Mouse (Mus musculus) MEL (cell line): Measurements from ENCODE around the gene Sh3tc1. TPM values are rescaled to one million over a fixed set of nuclear protein-coding genes. Genes with fewer than 3 reads are reported as not detected.
A peak's percentile ranks its signal among the peaks of the same experiment; 100 is the strongest.

Source experiments
- DNase-seq: peaks from one replicate; pipeline ENCODE4 v3.0.0; 2011; ENCODE audit warnings: low read depth, low spot score
- H3K27ac ChIP-seq: 2 replicates; pipeline ENCODE4 v1.5.1; 2012; ENCODE audit warnings: low read depth, mild to moderate bottlenecking, control low read depth, low read length, moderate library complexity; ENCODE audit not compliant: control insufficient read depth
- H3K27me3 ChIP-seq, 2 experiments: fragments of 150-350 bp in 1 of 2; sonication (generic) in 1 of 2; 2 replicates each; pipeline ENCODE4 v1.6.1; 2012; ENCODE audit warnings: low read length in 2 of 2, mild to moderate bottlenecking in 2 of 2, improper control_type of control experiment in 1 of 2, moderate library complexity in 1 of 2; ENCODE audit not compliant: insufficient read depth in 2 of 2, control insufficient read depth in 1 of 2
- H3K36me3 ChIP-seq, 2 experiments: 2 replicates each; pipeline ENCODE4 v1.6.1; 2012 to 2014; ENCODE audit warnings: low read length in 2 of 2, improper control_type of control experiment in 1 of 2, inconsistent platforms in 1 of 2, mild to moderate bottlenecking in 1 of 2; ENCODE audit not compliant: insufficient read depth in 2 of 2, control insufficient read depth in 1 of 2
- H3K4me1 ChIP-seq, 2 experiments: fragments of 150-350 bp in 1 of 2; sonication (generic) in 1 of 2; 2 replicates each; pipeline ENCODE4 v1.6.1; 2012; ENCODE audit warnings: low read length in 2 of 2, improper control_type of control experiment in 1 of 2, mild to moderate bottlenecking in 1 of 2; ENCODE audit not compliant: insufficient read depth in 2 of 2, control insufficient read depth in 1 of 2
- H3K4me3 ChIP-seq, 2 experiments: fragments of 150-350 bp in 1 of 2; sonication (generic) in 1 of 2; 2 replicates each; pipeline ENCODE4 v1.5.1; 2012; ENCODE audit warnings: low read depth in 2 of 2, low read length in 2 of 2, mild to moderate bottlenecking in 2 of 2, moderate library complexity in 2 of 2, control low read depth in 1 of 2, improper control_type of control experiment in 1 of 2; ENCODE audit not compliant: control insufficient read depth in 1 of 2, insufficient read depth in 1 of 2
- H3K79me2 ChIP-seq: 2 replicates; pipeline ENCODE4 v1.6.1; 2012; ENCODE audit warnings: mild to moderate bottlenecking, low read length, moderate library complexity; ENCODE audit not compliant: control insufficient read depth, poor library complexity, insufficient read depth
- H3K9ac ChIP-seq: 2 replicates; pipeline ENCODE4 v1.6.1; 2012; ENCODE audit warnings: low read depth, mild to moderate bottlenecking, control low read depth, low read length, moderate library complexity; ENCODE audit not compliant: control insufficient read depth, poor library complexity, severe bottlenecking
- H3K9me3 ChIP-seq: fragments of 150-350 bp; sonication (generic); replicated peaks from 2 replicates; pipeline ENCODE4 v1.6.1; 2012; ENCODE audit warnings: mild to moderate bottlenecking, low read length, improper control_type of control experiment, moderate library complexity; ENCODE audit not compliant: insufficient read depth
- BHLHE40 ChIP-seq: IDR thresholded peaks from 2 replicates; pipeline ENCODE4 v1.6.1; 2012; ENCODE audit warnings: low read depth, mild to moderate bottlenecking, inconsistent platforms, low read length, improper control_type of control experiment, borderline replicate concordance
- CHD2 ChIP-seq: IDR thresholded peaks from 2 replicates; pipeline ENCODE4 v1.6.1; 2011; ENCODE audit warnings: low read length, improper control_type of control experiment
- CTCF ChIP-seq, 3 experiments: IDR thresholded peaks in 2 of 3; conservative IDR thresholded peaks in 1 of 3; 2 replicates each; pipeline ENCODE4 v1.5.1; 2011 to 2012; ENCODE audit warnings: low read length in 3 of 3, low read depth in 2 of 3, mild to moderate bottlenecking in 2 of 3, improper control_type of control experiment in 1 of 3, inconsistent platforms in 1 of 3, mixed read lengths in 1 of 3, moderate library complexity in 1 of 3; ENCODE audit not compliant: control insufficient read depth in 1 of 3, insufficient read depth in 1 of 3, poor library complexity in 1 of 3, severe bottlenecking in 1 of 3
- E2F4 ChIP-seq: IDR thresholded peaks from 2 replicates; pipeline ENCODE4 v1.6.1; 2011; ENCODE audit warnings: low read depth, low read length, improper control_type of control experiment, borderline replicate concordance
- ELF1 ChIP-seq: IDR thresholded peaks from 2 replicates; pipeline ENCODE4 v1.6.1; 2014; ENCODE audit warnings: low read depth, mild to moderate bottlenecking, inconsistent platforms, low read length, improper control_type of control experiment, moderate library complexity
- GABPA ChIP-seq: IDR thresholded peaks from 2 replicates; pipeline ENCODE4 v1.6.1; 2012; ENCODE audit warnings: low read depth, mild to moderate bottlenecking, inconsistent platforms, low read length, improper control_type of control experiment, moderate library complexity
- GATA1 ChIP-seq: IDR thresholded peaks from 2 replicates; pipeline ENCODE4 v1.6.1; 2011; ENCODE audit warnings: low read depth, low read length, improper control_type of control experiment
- HCFC1 ChIP-seq: IDR thresholded peaks from 2 replicates; pipeline ENCODE4 v1.6.1; 2012; ENCODE audit warnings: low read depth, mild to moderate bottlenecking, inconsistent platforms, low read length, improper control_type of control experiment, moderate library complexity
- JUND ChIP-seq: IDR thresholded peaks from 2 replicates; pipeline ENCODE4 v1.6.1; 2011; ENCODE audit warnings: low read depth, mild to moderate bottlenecking, improper control_type of control experiment, low read length
- MAX ChIP-seq: IDR thresholded peaks from 2 replicates; pipeline ENCODE4 v1.6.1; 2011; ENCODE audit warnings: low read length, improper control_type of control experiment
- MAZ ChIP-seq: IDR thresholded peaks from 2 replicates; pipeline ENCODE4 v1.6.1; 2012; ENCODE audit warnings: low read depth, mild to moderate bottlenecking, inconsistent platforms, low read length, improper control_type of control experiment
- MEF2A ChIP-seq: IDR thresholded peaks from 2 replicates; pipeline ENCODE4 v1.6.1; 2014; ENCODE audit warnings: low read depth, mild to moderate bottlenecking, inconsistent platforms, low read length, improper control_type of control experiment; ENCODE audit not compliant: poor library complexity, insufficient replicate concordance, severe bottlenecking; ENCODE audit errors: extremely low read depth
- MYB ChIP-seq: IDR thresholded peaks from 2 replicates; pipeline ENCODE4 v1.6.1; 2011; ENCODE audit warnings: mild to moderate bottlenecking, low read depth, low read length, improper control_type of control experiment
- MYC ChIP-seq: IDR thresholded peaks from 2 replicates; pipeline ENCODE4 v1.6.1; 2011; ENCODE audit warnings: low read depth, mild to moderate bottlenecking, low read length, improper control_type of control experiment, moderate library complexity
- NELFE ChIP-seq: IDR thresholded peaks from 2 replicates; pipeline ENCODE4 v1.6.1; 2011; ENCODE audit warnings: low read depth, low read length, improper control_type of control experiment
- NRF1 ChIP-seq: IDR thresholded peaks from 2 replicates; pipeline ENCODE4 v1.6.1; 2014; ENCODE audit warnings: low read depth, mild to moderate bottlenecking, inconsistent platforms, low read length, improper control_type of control experiment, moderate library complexity; ENCODE audit not compliant: poor library complexity, insufficient read depth, severe bottlenecking
- POLR2A ChIP-seq, 2 experiments: IDR thresholded peaks; 2 replicates each; pipeline ENCODE4 v1.6.1; 2011 to 2012; ENCODE audit warnings: low read length in 2 of 2, mild to moderate bottlenecking in 2 of 2, control low read depth in 1 of 2, improper control_type of control experiment in 1 of 2, low read depth in 1 of 2, moderate library complexity in 1 of 2; ENCODE audit not compliant: control insufficient read depth in 1 of 2, insufficient read depth in 1 of 2, poor library complexity in 1 of 2
- POLR2AphosphoS2 ChIP-seq: IDR thresholded peaks from 2 replicates; pipeline ENCODE4 v1.6.1; 2011; ENCODE audit warnings: low read length, improper control_type of control experiment
- RAD21 ChIP-seq: IDR thresholded peaks from 2 replicates; pipeline ENCODE4 v1.6.1; 2011; ENCODE audit warnings: mild to moderate bottlenecking, low read depth, low read length, improper control_type of control experiment
- SIN3A ChIP-seq: IDR thresholded peaks from 2 replicates; pipeline ENCODE4 v1.6.1; 2012; ENCODE audit warnings: low read length, improper control_type of control experiment, inconsistent platforms
- SMC3 ChIP-seq: IDR thresholded peaks from 2 replicates; pipeline ENCODE4 v1.6.1; 2011; ENCODE audit warnings: low read depth, low read length, improper control_type of control experiment
- TAL1 ChIP-seq: IDR thresholded peaks from 2 replicates; pipeline ENCODE4 v1.6.1; 2012; ENCODE audit warnings: mild to moderate bottlenecking, inconsistent platforms, low read length, moderate library complexity, mixed read lengths
- TBP ChIP-seq: IDR thresholded peaks from 2 replicates; pipeline ENCODE4 v1.8.0; 2011; ENCODE audit warnings: low read depth, low read length, improper control_type of control experiment
- UBTF ChIP-seq: IDR thresholded peaks from 2 replicates; pipeline ENCODE4 v1.6.1; 2012; ENCODE audit warnings: low read depth, mild to moderate bottlenecking, inconsistent platforms, low read length, improper control_type of control experiment, moderate library complexity, borderline replicate concordance; ENCODE audit not compliant: insufficient read depth
- USF2 ChIP-seq, 2 experiments: IDR thresholded peaks; 2 replicates each; pipeline ENCODE4 v1.6.1; 2011 to 2012; ENCODE audit warnings: improper control_type of control experiment in 2 of 2, low read length in 2 of 2, borderline replicate concordance in 1 of 2, inconsistent platforms in 1 of 2, low read depth in 1 of 2, mild to moderate bottlenecking in 1 of 2; ENCODE audit not compliant: insufficient read depth in 1 of 2
- ZKSCAN1 ChIP-seq: IDR thresholded peaks from 2 replicates; pipeline ENCODE4 v1.6.1; 2012; ENCODE audit warnings: low read depth, mild to moderate bottlenecking, inconsistent platforms, low read length, improper control_type of control experiment, moderate library complexity
- ZMIZ1 ChIP-seq: IDR thresholded peaks from 2 replicates; pipeline ENCODE4 v1.6.1; 2012; ENCODE audit warnings: low read depth, mild to moderate bottlenecking, inconsistent platforms, low read length, improper control_type of control experiment, moderate library complexity
- polyA plus RNA-seq, 2 experiments: library from polyadenylated mRNA; stranded (reverse) in 1 of 2; unstranded in 1 of 2; fragments of >175 nt in 1 of 2; fragments of >200 nt in 1 of 2; gene quantifications; 2 replicates each; pipeline versions ENCODE4 v1.2.1 to v1.2.4; 2012; ENCODE audit warnings: low replicate concordance in 2 of 2, low read depth in 1 of 2; ENCODE audit not compliant: insufficient read length in 2 of 2, insufficient read depth in 1 of 2, missing spikeins in 1 of 2
- total RNA-seq: library from RNA; depleted of rRNA; stranded (reverse); fragments of 300-350 nt; gene quantifications from 2 replicates; pipeline ENCODE4 v1.2.3, GENCODE M21; 2012

Gene Sh3tc1
- total and polyA plus RNA-seq, 3 experiments = not detected

GRCm38 (mm10) chr5:35749416-35749815 is 9.6 kb upstream of the Sh3tc1 start:
- no peaks in the 10 kb centered on the region for H3K27me3 ChIP-seq
- no peak overlapping the region for H3K27ac ChIP-seq
- H3K4me1 ChIP-seq = no peaks in the 10 kb centered on the region
- TF ChIP-seq NELFE (no peak), POLR2A (IDR thresholded peaks at IDR 0.05; ENCODE audit: control insufficient read depth in 1 of 2, insufficient read depth in 1 of 2, low read depth in 1 of 2, low read length in 2 of 2, poor library complexity in 1 of 2) (no peak), MYC (no peak), BHLHE40 (no peak), MYB (no peak), HCFC1 (no peak), UBTF (no peak), USF2 (IDR thresholded peaks at IDR 0.05; ENCODE audit: borderline replicate concordance in 1 of 2, insufficient read depth in 1 of 2, low read depth in 1 of 2, low read length in 2 of 2) (no peak), JUND (no peak), E2F4 (no peak), GABPA (no peak)
- no peaks in the 10 kb centered on the region; the same call in 1 of the 2 replicates for H3K9me3 ChIP-seq
- H3K79me2 ChIP-seq = no peaks in the 10 kb centered on the region
- no peak overlapping the region for H3K9ac ChIP-seq
- no peaks in the 10 kb centered on the region for H3K36me3 ChIP-seq
- DNase-seq = no peak
- H3K4me3 ChIP-seq = no peak overlapping the region

- Histone ChIP-seq H3K79me2 (no peaks in the 10 kb centered on the region), H3K4me1 (no peaks in the 10 kb centered on the region), H3K9ac (no peak overlapping the region), H3K9me3 (no peaks in the 10 kb centered on the region; the same call in 1 of the 2 replicates), H3K27ac (no peak overlapping the region), H3K4me3 (no peak overlapping the region), H3K27me3 (no peaks in the 10 kb centered on the region), H3K36me3 (no peaks in the 10 kb centered on the region)
- no peak for DNase-seq
- TF ChIP-seq SIN3A = no peak
- TF ChIP-seq CTCF (IDR thresholded peaks at IDR 0.05 in 2 of 3, conservative IDR thresholded peaks at IDR 0.05 in 1 of 3; ENCODE audit: control insufficient read depth in 1 of 3, insufficient read depth in 1 of 3, low read depth in 2 of 3, low read length in 3 of 3, poor library complexity in 1 of 3, severe bottlenecking in 1 of 3) = peak; percentile 9 to 54 (median 46); a peak in 5 of 6 replicates
- no peak for TF ChIP-seq ZKSCAN1
- no peak for TF ChIP-seq SMC3
- TF ChIP-seq RAD21 = peak; percentile 1; the same call in 1 of the 2 replicates
Observed at GRCm38 (mm10) chr5:35746910-35747309, 7.1 kb upstream of the Sh3tc1 start.

- Histone ChIP-seq H3K9me3 (no peaks in the 10 kb centered on the region; the same call in 1 of the 2 replicates), H3K36me3 (no peaks in the 10 kb centered on the region), H3K27ac (no peak overlapping the region), H3K9ac (no peak overlapping the region), H3K4me3 (no peak overlapping the region), H3K79me2 (no peaks in the 10 kb centered on the region), H3K4me1 (no peaks in the 10 kb centered on the region), H3K27me3 (no peaks in the 10 kb centered on the region)
- DNase-seq = no peak
- no peak for TF ChIP-seq JUND
- TF ChIP-seq TAL1 = no peak
- TF ChIP-seq GATA1 = no peak
- no peak for TF ChIP-seq MEF2A
- TF ChIP-seq MAZ = no peak
- no peak for TF ChIP-seq CHD2
- TF ChIP-seq NRF1 = no peak
- no peak for TF ChIP-seq ZMIZ1
- TF ChIP-seq SIN3A = no peak
- TF ChIP-seq TBP = no peak
- TF ChIP-seq ZKSCAN1 = no peak
- TF ChIP-seq ELF1 = no peak
- TF ChIP-seq CTCF (IDR thresholded peaks at IDR 0.05 in 2 of 3, conservative IDR thresholded peaks at IDR 0.05 in 1 of 3; ENCODE audit: control insufficient read depth in 1 of 3, insufficient read depth in 1 of 3, low read depth in 2 of 3, low read length in 3 of 3, poor library complexity in 1 of 3, severe bottlenecking in 1 of 3) = no peak
- no peak for TF ChIP-seq POLR2AphosphoS2
- no peak for TF ChIP-seq MAX
Observed at GRCm38 (mm10) chr5:35745406-35745805, 5.6 kb upstream of the Sh3tc1 start.
